Mouse (Mus musculus) layer of hippocampus, adult 11-12 months (tissue): Measurements from ENCODE around the gene Camta1.
A peak's percentile ranks its signal among the peaks of the same experiment; 100 is the strongest.

ENCODE experiments used
- DNase-seq: peaks from one replicate; pipeline ENCODE4 v3.0.0; 2022; ENCODE audit warnings: low spot score

The Camta1 gene

GRCm38 (mm10) chr4:150979455-150979854 lies 882.2 kb downstream of the Camta1 start:
- DNase-seq = no peak

- DNase-seq = no peak
Observed at GRCm38 (mm10) chr4:150978156-150978910, 883.3 kb downstream of the Camta1 start.

GRCm38 (mm10) chr4:150975145-150975544 lies 886.5 kb downstream of the Camta1 start:
- DNase-seq = no peak

GRCm38 (mm10) chr4:150973264-150973663 lies 888.4 kb downstream of the Camta1 start:
- DNase-seq = no peak

- no peak for DNase-seq
Observed at GRCm38 (mm10) chr4:150968956-150969355, 892.7 kb downstream of the Camta1 start.

- DNase-seq = peak; percentile 81
Observed at GRCm38 (mm10) chr4:150966556-150966955, 895.1 kb downstream of the Camta1 start.

GRCm38 (mm10) chr4:150965555-150965951 lies 896.1 kb downstream of the Camta1 start:
- no peak for DNase-seq

GRCm38 (mm10) chr4:150964635-150965554 lies 896.8 kb downstream of the Camta1 start:
- DNase-seq = peak; percentile 89

- no peak for DNase-seq
Observed at GRCm38 (mm10) chr4:150963711-150964110, 898.0 kb downstream of the Camta1 start.

GRCm38 (mm10) chr4:150962231-150962630 lies 899.4 kb downstream of the Camta1 start:
- no peak for DNase-seq

GRCm38 (mm10) chr4:150958536-150958935 lies 903.1 kb downstream of the Camta1 start:
- no peak for DNase-seq

- no peak for DNase-seq
Observed at GRCm38 (mm10) chr4:150957106-150957458, 904.6 kb downstream of the Camta1 start.

- DNase-seq = peak; percentile 50
Observed at GRCm38 (mm10) chr4:150956369-150957105, 905.1 kb downstream of the Camta1 start.

GRCm38 (mm10) chr4:150950972-150951371 lies 910.7 kb downstream of the Camta1 start:
- DNase-seq = no peak

- no peak for DNase-seq
Observed at GRCm38 (mm10) chr4:150944707-150945106, 917.0 kb downstream of the Camta1 start.

- DNase-seq = no peak
Observed at GRCm38 (mm10) chr4:150939991-150940651, 921.6 kb downstream of the Camta1 start.

- no peak for DNase-seq
Observed at GRCm38 (mm10) chr4:150938063-150938452, 923.6 kb downstream of the Camta1 start.

- peak; percentile 53 for DNase-seq
Observed at GRCm38 (mm10) chr4:150937293-150938062, 924.2 kb downstream of the Camta1 start.

- DNase-seq = no peak
Observed at GRCm38 (mm10) chr4:150933503-150933902, 928.2 kb downstream of the Camta1 start.

- no peak for DNase-seq
Observed at GRCm38 (mm10) chr4:150927789-150928188, 933.9 kb downstream of the Camta1 start.
